Mouse (Mus musculus): ENCODE measurements around the gene Slc5a3. TPM values are rescaled to one million over a fixed set of nuclear protein-coding genes. Genes with fewer than 3 reads are reported as not detected.

Gene Slc5a3
- 0.09 and 0.19 TPM in 2 replicates for polyA plus RNA-seq (2012; ENCODE audit: low replicate concordance)

DNA sequence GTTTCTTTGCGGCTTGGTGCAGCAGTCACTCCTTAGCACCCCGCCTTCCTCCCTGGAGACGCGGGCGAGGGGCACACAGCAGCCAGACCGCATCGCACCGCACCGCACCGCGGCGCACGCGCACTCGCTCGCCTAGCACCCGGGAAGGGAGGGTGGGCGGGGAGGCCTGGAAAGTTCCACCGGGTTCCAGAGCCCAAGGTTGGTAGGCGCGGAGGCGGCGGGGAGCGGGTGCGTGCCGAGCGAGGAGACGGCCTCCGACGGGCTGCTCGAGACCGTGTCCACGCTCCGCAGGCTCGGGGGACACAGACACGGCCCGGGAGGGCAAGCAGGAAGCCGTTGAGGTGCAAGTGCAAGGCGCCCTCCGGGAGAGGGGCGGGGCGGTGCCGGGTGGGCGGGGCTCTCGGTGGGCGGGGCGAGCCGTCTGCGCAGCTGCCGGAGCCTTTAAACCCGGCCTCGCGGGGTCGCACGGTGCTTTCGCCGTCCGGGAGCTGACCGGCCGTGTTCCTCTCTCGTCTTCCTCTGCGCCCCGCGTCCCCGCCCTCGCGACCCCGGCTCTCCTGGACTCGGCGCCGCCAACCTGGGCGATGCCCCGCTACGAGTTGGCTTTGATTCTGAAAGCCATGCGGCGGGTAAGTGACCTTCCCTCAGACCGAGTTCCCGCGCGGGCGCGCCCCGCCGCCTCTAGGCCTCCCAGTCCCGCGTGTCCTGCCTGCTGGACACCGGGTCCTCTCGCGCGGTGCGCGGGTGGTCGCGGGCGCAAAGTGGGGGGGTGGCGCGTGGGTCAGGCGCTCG is at the start of gene Slc5a3, which contains the start of the genes Mrps6 and Gm49711:
TSS of gene Slc5a3 (plus strand) at position 471 of the 792 bp plus-strand sequence.
TSS of gene Mrps6 (plus strand) at position 419 of the 792 bp plus-strand sequence.
TSS of gene Gm49711 (plus strand) at position 465 of the 792 bp plus-strand sequence.

Other genes starting within 250 kb of the Slc5a3 start
- 9.2 and 9.8 TPM in 2 replicates for gene Mrps6, start 52 bp upstream of the Slc5a3 start, polyA plus RNA-seq (2012; ENCODE audit: low replicate concordance)
- gene Gm49711, start within 50 bp of the Slc5a3 start, polyA plus RNA-seq (2012; ENCODE audit: low replicate concordance), result 2.3 TPM in 1 of 2 replicates, not detected in the other
- gene Kcne2, start 234.1 kb downstream of the Slc5a3 start, polyA plus RNA-seq (2012; ENCODE audit: low replicate concordance), result not detected in 2 replicates
- gene Smim11, start 243.0 kb downstream of the Slc5a3 start, polyA plus RNA-seq (2012; ENCODE audit: low replicate concordance), result 7.1 and 9.8 TPM in 2 replicates